Mouse (Mus musculus) heart, embryonic 13.5 days (tissue): ENCODE results near the gene Gm10647. TPM values are rescaled to one million over a fixed set of nuclear protein-coding genes. Genes with fewer than 3 reads are reported as not detected.

Experiments
- polyA plus RNA-seq: library from polyadenylated mRNA; unstranded; fragments of >200 nt; fragmentation: Nextera tagmentation; extraction: Ambion mirVana; gene quantifications from 2 replicates; pipeline ENCODE4 v1.2.1, GENCODE M21; 2015

Gene Gm10647
- polyA plus RNA-seq, 1 experiment from 2014 or later, result 0.48 TPM

Other genes starting within 250 kb of the Gm10647 start
- 39.1 and 41.3 TPM in 2 replicates for gene Usp3, start 203.9 kb upstream of the Gm10647 start, polyA plus RNA-seq
- gene Car12, start 83.4 kb upstream of the Gm10647 start, polyA plus RNA-seq, result 0.59 and 0.76 TPM in 2 replicates
- gene Aph1b, start 1.5 kb upstream of the Gm10647 start, polyA plus RNA-seq, result 6.5 and 7.5 TPM in 2 replicates
- gene Aph1c, start 37.7 kb downstream of the Gm10647 start, polyA plus RNA-seq, result 1.7 and 1.8 TPM in 2 replicates
- gene Rab8b, start 122.6 kb downstream of the Gm10647 start, polyA plus RNA-seq, result 15.1 and 17.1 TPM in 2 replicates
- gene Rps27l, start 149.0 kb downstream of the Gm10647 start, polyA plus RNA-seq, result 523 and 569 TPM in 2 replicates
- 6.2 and 7.0 TPM in 2 replicates for gene Lactb, start 178.4 kb downstream of the Gm10647 start, polyA plus RNA-seq